Mouse (Mus musculus) ES-Bruce4 (cell line): ENCODE data around the gene Grik4.

Experiments used
- CTCF ChIP-seq: IDR thresholded peaks from one replicate; pipeline ENCODE4 v1.8.1; 2011; ENCODE audit warnings: low read depth, low read length
- EP300 ChIP-seq: IDR thresholded peaks from 2 replicates; pipeline ENCODE4 v1.6.1; 2011; ENCODE audit warnings: low read depth, low read length; ENCODE audit not compliant: insufficient read depth
- POLR2A ChIP-seq: IDR thresholded peaks from one replicate; pipeline ENCODE4 v1.8.1; 2011; ENCODE audit warnings: low read length; ENCODE audit not compliant: insufficient read depth

GRCm38 (mm10) chr9:42565921-42566320 lies 378.4 kb downstream of the Grik4 start:
- TF ChIP-seq POLR2A = no peak
- no peak for TF ChIP-seq CTCF
- TF ChIP-seq EP300 = no peak
